ENCODE assay signal across 11 mouse cellular contexts in the genomic region with DNA sequence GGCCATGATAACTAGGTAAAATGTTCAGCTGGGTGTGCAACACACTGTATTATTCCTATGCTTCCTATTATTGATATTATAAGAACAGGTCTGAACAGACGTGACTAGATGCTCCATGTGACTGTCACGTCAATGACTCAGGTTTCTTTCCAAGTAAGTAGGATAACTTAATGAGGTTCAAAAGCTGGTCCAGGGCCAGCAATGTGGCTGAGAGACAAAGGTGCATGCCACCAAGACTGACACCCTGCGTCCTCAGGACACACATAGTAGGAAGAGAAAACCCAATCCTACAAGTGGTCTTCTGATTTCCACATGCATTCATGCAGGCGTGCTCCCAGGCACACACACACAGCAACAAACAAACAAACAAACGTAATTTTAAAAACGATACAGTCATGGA. TPM values are rescaled to one million over a fixed set of nuclear protein-coding genes. Genes with fewer than 3 reads are reported as not detected.
DNase-seq lines count a peak whose midpoint lies in the region; ATAC-seq and TF ChIP-seq lines count a peak whose summit lies in the region.
"Had no signal": no experiment of that assay in that cellular context is flagged by ENCODE, and none has a peak within 500 bp of the region (broad histone marks: within the 10 kb centered on the region; RNA-seq: fewer than 3 reads in every experiment).

No protein-coding gene starts in this region.

- no peaks in the 10 kb centered on the region for H3K9me3 ChIP-seq in heart, embryonic 11.5 days (replicated peaks; ENCODE audit: control insufficient read depth, low read length)
- no peaks in the 10 kb centered on the region for H3K9me3 ChIP-seq in midbrain, embryonic 13.5 days
- no peaks in the 10 kb centered on the region for H3K9me3 ChIP-seq in midbrain, postnatal 0 days (ENCODE audit: low read length)
- H3K9me3 ChIP-seq in hindbrain, embryonic 14.5 days (ENCODE audit: control insufficient read depth, low read length), result no peaks in the 10 kb centered on the region

- H3K79me2 ChIP-seq in myocyte (ENCODE audit: control insufficient read depth, insufficient read depth), result peaks cover 76% of the 10 kb centered on the region

- peaks cover 26% of the 10 kb centered on the region for H3K4me1 ChIP-seq in heart, embryonic 11.5 days (ENCODE audit: control insufficient read depth, insufficient read depth, low read length)
- H3K4me1 ChIP-seq in midbrain, embryonic 13.5 days (replicated peaks), result peaks cover 61% of the 10 kb centered on the region
- peaks cover 11% of the 10 kb centered on the region; the same call in 1 of the 2 replicates for H3K4me1 ChIP-seq in midbrain, postnatal 0 days (ENCODE audit: insufficient read depth, low read length)
- H3K4me1 ChIP-seq in hindbrain, embryonic 14.5 days (replicated peaks; ENCODE audit: control insufficient read depth, insufficient read depth, low read length), result peaks cover 38% of the 10 kb centered on the region

- no peaks in the 10 kb centered on the region for H3K36me3 ChIP-seq in heart, embryonic 11.5 days (ENCODE audit: control insufficient read depth, insufficient read depth, low read length)
- H3K36me3 ChIP-seq in midbrain, embryonic 13.5 days, result no peaks in the 10 kb centered on the region
- no peaks in the 10 kb centered on the region for H3K36me3 ChIP-seq in midbrain, postnatal 0 days (ENCODE audit: insufficient read depth, low read length)
- H3K36me3 ChIP-seq in hindbrain, embryonic 14.5 days (replicated peaks; ENCODE audit: control insufficient read depth, insufficient read depth), result no peaks in the 10 kb centered on the region
- no peaks in the 10 kb centered on the region for H3K36me3 ChIP-seq in myocyte (ENCODE audit: control insufficient read depth, insufficient read depth)

- H3K9ac ChIP-seq in heart, embryonic 11.5 days (ENCODE audit: low read depth, low read length), result peak overlapping the region; percentile 49
- no peak overlapping the region for H3K9ac ChIP-seq in midbrain, embryonic 13.5 days (replicated peaks)
- H3K9ac ChIP-seq in midbrain, postnatal 0 days (replicated peaks; ENCODE audit: low read length, poor library complexity, severe bottlenecking), result no peak overlapping the region
- no peak overlapping the region for H3K9ac ChIP-seq in hindbrain, embryonic 14.5 days

- ATAC-seq in heart, embryonic 11.5 days (replicated peaks; ENCODE audit: insufficient number of reproducible peaks, low FRiP score, low TSS enrichment), result no peak
- no peak for ATAC-seq in midbrain, embryonic 13.5 days
- no peak for ATAC-seq in midbrain, postnatal 0 days (ENCODE audit: low FRiP score)
- no peak for ATAC-seq in hindbrain, embryonic 14.5 days (ENCODE audit: low FRiP score)
- ATAC-seq: intestine, embryonic 16.5 days had no signal

- no peaks in the 10 kb centered on the region for H3K27me3 ChIP-seq in heart, embryonic 11.5 days (ENCODE audit: control insufficient read depth, insufficient read depth, low read length)
- no peaks in the 10 kb centered on the region for H3K27me3 ChIP-seq in midbrain, embryonic 13.5 days
- no peaks in the 10 kb centered on the region for H3K27me3 ChIP-seq in midbrain, postnatal 0 days (ENCODE audit: insufficient read depth, low read length)
- H3K27me3 ChIP-seq in hindbrain, embryonic 14.5 days (ENCODE audit: control insufficient read depth, insufficient read depth, low read length), result no peaks in the 10 kb centered on the region
- no peaks in the 10 kb centered on the region for H3K27me3 ChIP-seq in myocyte (ENCODE audit: control insufficient read depth, insufficient read depth, insufficient read length)

- H3ac ChIP-seq in myocyte (ENCODE audit: control insufficient read depth, insufficient read length), result no peak overlapping the region

- peak overlapping the region; percentile 79 for H3K4me3 ChIP-seq in heart, embryonic 11.5 days (ENCODE audit: low read depth, low read length)
- 0 out of 2 replicates have a peak overlapping the region, but pooled peaks have one; percentile 92 for H3K4me3 ChIP-seq in midbrain, embryonic 13.5 days (replicated peaks)
- no peak overlapping the region for H3K4me3 ChIP-seq in midbrain, postnatal 0 days (ENCODE audit: low read depth, low read length)
- H3K4me3 ChIP-seq in hindbrain, embryonic 14.5 days (replicated peaks; ENCODE audit: low read length), result no peak overlapping the region
- H3K4me3 ChIP-seq in myocyte, result no peak overlapping the region

- DNase-seq in heart, postnatal 10 days, result no peak
- DNase-seq in midbrain, postnatal 0 days (ENCODE audit: low spot score), result no peak
- DNase-seq in hindbrain, embryonic 14.5 days (ENCODE audit: low spot score), result no peak
- no peak for DNase-seq in cerebellum, postnatal 4 days (ENCODE audit: low spot score in 2 of 2)
- DNase-seq: layer of hippocampus, postnatal 36 days; lung, adult 18-20 months; thymus, postnatal 25 days had no signal

- intact Hi-C loops in heart, postnatal 10 days (cut with DNase I), result loop anchor here (5.0 kb wide), 2 partner anchors 44 to 59 kb away; no protein-coding TSS in a partner anchor

- no peak for TF ChIP-seq POLR2A in myocyte (IDR thresholded peaks at IDR 0.05; ENCODE audit: insufficient read length, low read depth)

- H3K4me2 ChIP-seq in heart, embryonic 11.5 days, result peak overlapping the region; percentile 85
- H3K4me2 ChIP-seq in midbrain, embryonic 13.5 days (replicated peaks), result peak overlapping the region; percentile 19
- no peak overlapping the region; the same call in 1 of the 2 replicates for H3K4me2 ChIP-seq in midbrain, postnatal 0 days (ENCODE audit: low read depth, low read length, poor library complexity, severe bottlenecking)
- peak overlapping the region; percentile 60 for H3K4me2 ChIP-seq in hindbrain, embryonic 14.5 days (replicated peaks)
- peak overlapping the region; percentile 75 for H3K4me2 ChIP-seq in myocyte (ENCODE audit: low read depth)

- peak overlapping the region; percentile 51; the same call in 1 of the 2 replicates for H3K27ac ChIP-seq in heart, embryonic 11.5 days (ENCODE audit: low read depth, low read length)
- no peak overlapping the region for H3K27ac ChIP-seq in midbrain, embryonic 13.5 days
- no peak overlapping the region for H3K27ac ChIP-seq in midbrain, postnatal 0 days (ENCODE audit: low read depth, low read length)
- no peak overlapping the region for H3K27ac ChIP-seq in hindbrain, embryonic 14.5 days

- WGBS in heart, embryonic 11.5 days (ENCODE audit: insufficient replicate concordance), result 79% methylated on average over 6 of the region's 6 CpGs
- WGBS in midbrain, embryonic 13.5 days, result 85% methylated on average over 6 of the region's 6 CpGs
- WGBS in midbrain, postnatal 0 days, result 88% methylated on average over 6 of the region's 6 CpGs
- 90% methylated on average over 6 of the region's 6 CpGs for WGBS in hindbrain, embryonic 14.5 days

- no peak for TF ChIP-seq CTCF in midbrain, postnatal 0 days (IDR thresholded peaks at IDR 0.05)

TF ChIP-seq in myocyte, 11 proteins besides CTCF, POLR2A, EP300 and RAD21:
- no peak for TF ChIP-seq TCF3 (IDR thresholded peaks at IDR 0.05; ENCODE audit: insufficient read length, low read depth)
- TF ChIP-seq TCF12 (IDR thresholded peaks at IDR 0.05; ENCODE audit: insufficient read depth, poor library complexity, severe bottlenecking), result no peak
- no peak for TF ChIP-seq REST (IDR thresholded peaks at IDR 0.05; ENCODE audit: insufficient read depth, insufficient read length)
- no peak for TF ChIP-seq POLR2AphosphoS2 (IDR thresholded peaks at IDR 0.05; ENCODE audit: insufficient read length, low read depth)
- TF ChIP-seq MAX (IDR thresholded peaks at IDR 0.05; ENCODE audit: low read depth), result no peak
- no peak for TF ChIP-seq USF1 (IDR thresholded peaks at IDR 0.05; ENCODE audit: low read depth)
- TF ChIP-seq MYOG (IDR thresholded peaks at IDR 0.05; ENCODE audit: control insufficient read depth in 1 of 3, insufficient read depth in 1 of 3, insufficient read length in 2 of 3, low read depth in 2 of 3), result no peak

RNA-seq across cellular contexts. Expression of gene Trak2, which starts 2.1 kb away (rescaled TPM):
- 29.8 and 33.9 TPM in 2 replicates for polyA plus RNA-seq in heart, embryonic 11.5 days (2014; fragmentation: Nextera tagmentation; extraction: Ambion mirVana)
- total RNA-seq in heart, postnatal 10 days (2021), result 100 to 1,000 TPM; 155 to 161 TPM
- 16.2 and 17.9 TPM in 2 replicates for polyA plus RNA-seq in midbrain, embryonic 13.5 days (2015; fragmentation: Nextera tagmentation; extraction: Ambion mirVana)
- 40.4 and 46.7 TPM in 2 replicates for total RNA-seq in midbrain, postnatal 0 days (2014; rRNA removed)
- polyA plus RNA-seq in midbrain, postnatal 0 days (2015; fragmentation: Nextera tagmentation; extraction: Ambion mirVana), result 11.5 and 13.3 TPM in 2 replicates
- polyA plus RNA-seq in hindbrain, embryonic 14.5 days (2014; fragmentation: Nextera tagmentation; extraction: Ambion mirVana), result 18.0 and 20.5 TPM in 2 replicates
- polyA plus RNA-seq in myocyte (2012; fragmentation: generic; extraction: Trizol), result 13.7 TPM

RNA-seq across cellular contexts. Expression of gene Stradb, which starts 2.2 kb away (rescaled TPM):
- polyA plus RNA-seq in heart, embryonic 11.5 days (2014; fragmentation: Nextera tagmentation; extraction: Ambion mirVana), result 26.9 and 27.5 TPM in 2 replicates
- total RNA-seq in heart, postnatal 10 days (2021), result 10 to 100 TPM; 39.6 to 40.7 TPM
- 74.9 and 77.0 TPM in 2 replicates for polyA plus RNA-seq in midbrain, embryonic 13.5 days (2015; fragmentation: Nextera tagmentation; extraction: Ambion mirVana)
- total RNA-seq in midbrain, postnatal 0 days (2014; rRNA removed), result 53.3 and 53.9 TPM in 2 replicates
- polyA plus RNA-seq in midbrain, postnatal 0 days (2015; fragmentation: Nextera tagmentation; extraction: Ambion mirVana), result 108 and 115 TPM in 2 replicates
- polyA plus RNA-seq in hindbrain, embryonic 14.5 days (2014; fragmentation: Nextera tagmentation; extraction: Ambion mirVana), result 103 and 111 TPM in 2 replicates
- polyA plus RNA-seq in myocyte (2012; fragmentation: generic; extraction: Trizol), result 17.0 TPM

Comparison
In these comparisons a context has a peak if more than half of its experiments do, and no peak if none do; other contexts are left out.
1. H3K4me3 ChIP-seq: peak in heart, embryonic 11.5 days (single experiment) and midbrain, embryonic 13.5 days (single experiment); none in midbrain, postnatal 0 days (single experiment), hindbrain, embryonic 14.5 days (single experiment) and myocyte (single experiment).